Mouse (Mus musculus) stomach, postnatal 0 days (tissue): ENCODE measurements around the gene Polr3b.

Experiments
- CTCF ChIP-seq: IDR thresholded peaks from 2 replicates; pipeline ENCODE4 v1.5.1; 2016; ENCODE audit warnings: antibody characterized with exemption, low read depth, mild to moderate bottlenecking, moderate library complexity
- EP300 ChIP-seq: optimal IDR thresholded peaks from 2 replicates; pipeline ENCODE3; 2016; ENCODE audit warnings: antibody characterized with exemption

GRCm38 (mm10) chr10:84675653-84676052 lies 53.6 kb downstream of the Polr3b start:
- TF ChIP-seq CTCF (no peak), EP300 (no peak)
